Mouse (Mus musculus) CD8-positive naive resting alpha-beta T cell, adult 2 months (primary cell): ENCODE results near the gene Cdkn2aipnl.

ENCODE experiments used
- DNase-seq, 2 experiments: peaks; one replicate each; pipeline ENCODE4 v3.0.0; 2022; ENCODE audit warnings: low read depth in 2 of 2, low spot score in 2 of 2

Cdkn2aipnl gene

GRCm38 (mm10) chr11:51945548-51945947, 21.9 kb upstream of the Cdkn2aipnl start:
- DNase-seq, result no peak

- DNase-seq, result no peak
Observed at GRCm38 (mm10) chr11:51946144-51946543, 21.3 kb upstream of the Cdkn2aipnl start.

- DNase-seq, result no peak
Observed at GRCm38 (mm10) chr11:51949155-51949840, 18.2 kb upstream of the Cdkn2aipnl start.

GRCm38 (mm10) chr11:51949919-51950318, 17.5 kb upstream of the Cdkn2aipnl start:
- DNase-seq, result no peak

GRCm38 (mm10) chr11:51951861-51952420, 15.5 kb upstream of the Cdkn2aipnl start:
- DNase-seq, result no peak

- no peak for DNase-seq
Observed at GRCm38 (mm10) chr11:51956112-51956511, 11.3 kb upstream of the Cdkn2aipnl start.

DNA sequence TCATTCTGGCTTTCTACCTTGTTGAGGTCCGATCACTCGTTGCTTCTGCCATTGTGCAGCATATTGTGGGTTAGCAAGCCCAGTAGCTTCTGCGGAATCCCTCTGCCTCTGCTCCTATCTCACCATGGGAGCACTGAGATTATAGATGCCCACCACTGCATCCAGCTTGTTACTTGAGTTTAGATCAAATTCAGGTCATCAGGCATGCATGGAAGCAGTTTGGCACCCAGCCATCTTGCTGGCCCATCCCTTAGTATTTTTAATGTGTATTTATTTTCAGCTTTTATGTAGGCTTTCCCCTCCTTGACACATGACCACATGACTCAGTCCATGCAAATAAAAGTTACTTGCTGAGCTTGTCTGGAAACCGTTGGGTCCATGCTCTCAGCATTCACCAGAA, 9.7 kb upstream of the Cdkn2aipnl start:
- no peak for DNase-seq

DNA sequence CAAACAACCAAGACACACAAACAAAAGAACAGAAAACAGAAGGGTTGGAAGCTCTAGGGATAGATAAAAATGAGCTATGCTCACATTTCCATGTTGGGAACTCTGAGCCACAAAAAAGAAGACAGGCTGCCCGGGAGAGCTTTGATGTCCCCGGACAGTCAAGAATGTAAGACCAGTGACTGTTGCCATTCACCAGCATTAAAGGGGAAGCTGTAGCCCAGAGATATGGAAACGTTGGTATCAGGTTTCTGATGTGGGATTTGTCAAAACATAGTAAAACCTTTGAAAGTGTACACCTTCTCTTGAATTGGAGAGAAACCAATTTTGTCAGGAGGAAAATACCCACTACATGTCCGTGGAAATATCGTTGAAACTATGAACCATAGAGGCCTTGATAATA, 8.0 kb upstream of the Cdkn2aipnl start:
- DNase-seq, result no peak

DNA sequence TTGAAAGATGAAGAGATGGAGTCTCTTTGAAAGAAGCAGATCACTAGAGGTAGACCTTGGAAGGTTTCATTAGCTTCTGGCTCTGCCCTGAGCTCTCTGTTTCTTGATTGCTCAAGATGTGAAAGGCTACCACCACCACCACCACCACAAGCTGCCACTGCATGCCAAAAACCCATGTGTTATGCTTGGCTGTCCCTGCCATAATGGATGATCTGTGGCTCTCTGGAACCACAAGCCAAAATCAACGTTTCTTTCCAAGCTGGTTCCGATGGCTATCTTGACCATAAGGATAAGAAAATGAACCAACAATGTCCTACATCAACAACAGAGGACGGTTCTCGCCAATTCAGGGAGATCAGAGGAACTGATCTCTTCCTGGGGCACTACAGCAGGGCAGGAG, 7.4 kb upstream of the Cdkn2aipnl start:
- DNase-seq, result no peak

GRCm38 (mm10) chr11:51960967-51961471, 6.4 kb upstream of the Cdkn2aipnl start:
- no peak for DNase-seq

DNA sequence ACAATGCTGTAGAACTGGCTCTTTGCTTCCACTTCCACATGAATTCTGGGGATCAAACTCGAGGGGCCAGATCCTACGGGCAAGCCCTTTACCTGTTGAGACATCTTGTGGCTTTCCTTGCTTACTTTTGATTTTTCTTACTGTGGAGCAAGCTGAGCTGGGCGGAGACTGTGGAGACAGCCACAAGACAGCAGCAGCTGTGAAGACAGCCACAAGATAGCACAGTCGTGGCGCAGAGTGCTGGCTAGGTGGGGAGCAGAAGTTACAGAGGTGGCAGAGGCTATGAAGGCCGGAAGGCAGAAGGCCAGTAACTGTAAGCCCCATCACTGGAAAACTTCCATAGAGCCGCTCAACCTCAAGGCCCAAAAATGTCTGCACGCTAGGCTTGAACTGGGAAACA, 5.7 kb upstream of the Cdkn2aipnl start:
- no peak for DNase-seq

- DNase-seq, result no peak
Observed at GRCm38 (mm10) chr11:51962277-51962676, 5.2 kb upstream of the Cdkn2aipnl start.

GRCm38 (mm10) chr11:51966651-51967050, 810 bp upstream of the Cdkn2aipnl start:
- DNase-seq, result no peak

DNA sequence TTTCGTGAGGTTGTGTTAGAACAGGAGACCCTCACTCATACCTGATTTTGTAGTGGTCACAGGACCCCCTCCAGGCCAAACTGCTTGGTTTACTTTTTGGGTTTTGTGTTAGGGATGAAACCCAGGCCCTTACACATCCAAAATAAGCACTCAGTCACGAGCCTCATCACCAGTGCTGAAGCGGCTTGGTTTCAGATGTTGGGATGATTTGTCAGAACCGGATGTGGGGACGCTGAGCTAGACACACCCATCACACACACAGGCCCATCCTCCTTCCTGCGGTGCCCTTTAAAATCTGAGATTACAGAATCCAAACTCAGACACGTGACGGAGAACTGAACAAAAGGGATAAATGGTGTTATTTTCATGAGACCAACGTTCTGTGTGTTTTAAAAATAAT, 1.4 kb downstream of the Cdkn2aipnl start:
- peak; percentile 33 to 61 for DNase-seq

DNA sequence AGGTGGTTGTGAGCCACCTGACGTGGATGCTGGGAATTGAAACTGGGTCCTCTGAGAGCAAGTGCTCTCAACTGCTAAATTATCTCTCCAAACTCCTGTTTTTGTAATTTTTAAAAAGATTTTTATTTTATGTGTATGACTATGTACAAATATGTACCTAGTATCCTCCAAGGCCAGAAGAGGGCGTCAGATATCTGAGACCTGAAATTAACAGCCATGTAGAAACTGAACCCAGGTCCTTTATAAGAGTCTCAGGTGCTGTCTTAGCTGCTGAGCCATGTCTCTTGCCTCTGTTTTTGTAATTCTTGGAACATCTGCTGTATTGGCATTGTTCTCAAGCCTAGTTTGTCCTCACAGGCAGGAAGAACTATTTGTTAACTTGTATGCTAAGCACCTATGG, 2.0 kb downstream of the Cdkn2aipnl start:
- no peak for DNase-seq

- DNase-seq, result no peak
Observed at GRCm38 (mm10) chr11:51971644-51972043, 4.2 kb downstream of the Cdkn2aipnl start.

DNA sequence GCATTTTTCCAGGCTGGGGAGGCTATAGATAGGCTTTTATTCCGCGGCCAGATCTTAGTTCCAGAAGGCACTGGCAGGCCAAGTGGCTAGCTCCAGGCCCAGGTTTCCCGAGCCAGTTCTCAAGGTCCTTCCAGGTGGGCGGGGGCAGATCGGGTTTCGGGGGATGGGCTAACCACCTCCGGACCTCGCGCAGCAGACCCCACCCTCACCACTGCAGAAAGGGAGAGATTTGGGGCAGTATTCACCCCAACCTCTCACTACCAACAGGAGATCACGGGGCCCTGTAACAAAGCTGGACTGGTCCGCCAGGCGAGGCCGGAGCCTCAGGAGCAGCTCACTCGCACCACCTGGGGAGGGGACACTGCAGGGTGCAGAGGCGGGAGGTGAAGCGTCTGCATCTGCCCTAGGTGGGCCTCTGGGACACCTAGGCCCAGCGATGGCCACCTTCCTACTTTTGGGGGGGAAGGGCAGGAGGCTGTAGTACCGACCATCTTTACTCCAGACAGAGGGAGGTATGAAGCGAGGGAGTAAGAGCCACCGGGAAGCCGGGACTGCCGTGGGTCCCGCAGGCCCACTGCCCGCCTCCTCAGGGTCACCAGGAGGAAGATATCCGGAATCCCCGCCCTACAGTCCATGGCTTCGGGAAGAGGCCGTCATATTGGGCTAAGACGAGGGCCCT, 32.3 kb downstream of the Cdkn2aipnl start:
- peak in 1 of 2 experiments; percentile 54 for DNase-seq

DNA sequence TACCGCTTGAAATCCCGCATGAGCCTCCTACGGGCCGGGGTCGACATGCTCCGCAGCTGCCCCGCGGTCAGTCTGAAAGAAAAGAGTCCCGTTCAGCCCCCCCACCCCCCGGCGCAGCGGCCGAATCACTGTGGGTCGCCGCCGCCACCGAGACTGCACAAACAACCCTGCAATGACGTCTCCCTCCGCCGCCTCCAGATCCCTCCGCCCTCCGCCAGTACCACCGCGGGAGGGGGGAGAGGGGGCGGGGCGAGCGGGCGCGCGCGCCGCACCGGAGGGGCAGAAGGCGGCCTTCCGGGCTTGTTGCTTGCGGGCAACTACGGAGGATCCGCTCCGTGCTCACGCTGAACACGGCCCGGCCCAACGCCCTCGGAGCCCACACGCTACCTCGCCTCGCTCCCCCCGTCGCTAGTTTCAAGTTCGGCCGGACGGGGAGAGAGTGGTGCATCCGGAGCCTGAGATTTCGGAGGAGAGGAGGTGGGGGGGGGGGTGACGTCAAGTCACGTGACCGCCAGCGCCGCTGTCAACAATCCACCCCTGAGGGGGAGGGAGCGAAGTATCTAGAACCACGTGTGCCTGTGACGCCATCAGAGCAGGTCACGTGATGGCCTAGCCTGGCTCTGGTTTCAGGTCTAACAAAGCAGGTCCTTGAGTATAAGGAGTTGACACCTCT, 33.0 kb downstream of the Cdkn2aipnl start, which contains the start of gene Ube2b:
Gene Ube2b (minus strand): TSS at position 473 of the 673 bp plus-strand sequence.
- DNase-seq, result peak; percentile 90 to 91

GRCm38 (mm10) chr11:52001341-52001740, 33.9 kb downstream of the Cdkn2aipnl start:
- DNase-seq, result no peak

DNA sequence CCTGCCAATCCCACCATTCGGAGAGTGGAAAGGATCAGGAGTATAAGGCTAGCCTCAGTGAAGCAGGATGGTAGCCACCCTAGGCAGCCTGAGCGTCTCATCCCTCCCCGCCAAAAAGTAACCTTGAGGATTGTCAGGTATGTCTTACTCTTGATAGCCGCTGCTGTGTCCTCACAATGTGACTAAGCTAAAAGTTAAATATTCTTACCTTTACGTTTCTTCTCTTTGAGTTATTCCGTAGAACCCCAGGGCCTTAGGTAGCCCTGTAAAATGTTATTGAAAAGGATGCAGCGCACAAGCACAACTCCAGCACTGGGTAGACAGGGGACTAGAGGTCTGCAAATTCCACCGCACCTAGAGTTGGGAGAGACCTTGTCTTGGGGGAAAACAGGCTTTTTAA, 34.4 kb downstream of the Cdkn2aipnl start:
- DNase-seq, result no peak

DNA sequence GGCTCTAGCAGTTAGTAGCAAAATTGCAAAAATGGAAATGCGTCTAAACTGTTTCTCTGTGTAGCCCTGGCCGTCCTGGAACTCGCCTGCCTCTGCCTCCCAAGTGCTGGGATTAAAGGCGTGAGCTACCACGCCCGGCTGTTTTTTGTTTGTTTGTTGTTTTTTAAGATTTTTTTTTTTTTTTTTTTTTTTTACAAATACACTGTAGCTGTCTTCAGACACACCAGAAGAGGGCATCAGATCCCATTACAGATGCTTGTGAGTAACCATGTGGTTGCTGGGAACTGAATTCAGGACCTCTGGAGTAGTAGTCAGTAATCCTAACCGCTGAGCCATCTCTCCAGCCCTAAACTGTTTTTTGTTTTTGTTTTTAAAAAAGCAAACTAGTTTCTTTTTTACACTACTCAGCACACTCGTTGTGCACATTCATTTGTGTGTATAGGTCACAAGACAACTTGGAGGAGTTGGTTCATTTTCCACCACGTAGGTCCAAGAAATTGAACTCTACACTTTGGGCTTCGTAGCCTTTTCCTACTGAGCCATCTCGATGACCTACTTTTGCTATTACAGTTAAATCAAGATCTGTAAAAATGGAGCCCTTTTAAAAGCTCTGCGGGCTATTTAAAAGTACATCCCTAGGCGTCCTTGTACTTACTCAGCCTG, 35.5 kb downstream of the Cdkn2aipnl start:
- DNase-seq, result no peak
